Comparison of ENCODE assay signal across 8 mouse cellular contexts in the genomic region with DNA sequence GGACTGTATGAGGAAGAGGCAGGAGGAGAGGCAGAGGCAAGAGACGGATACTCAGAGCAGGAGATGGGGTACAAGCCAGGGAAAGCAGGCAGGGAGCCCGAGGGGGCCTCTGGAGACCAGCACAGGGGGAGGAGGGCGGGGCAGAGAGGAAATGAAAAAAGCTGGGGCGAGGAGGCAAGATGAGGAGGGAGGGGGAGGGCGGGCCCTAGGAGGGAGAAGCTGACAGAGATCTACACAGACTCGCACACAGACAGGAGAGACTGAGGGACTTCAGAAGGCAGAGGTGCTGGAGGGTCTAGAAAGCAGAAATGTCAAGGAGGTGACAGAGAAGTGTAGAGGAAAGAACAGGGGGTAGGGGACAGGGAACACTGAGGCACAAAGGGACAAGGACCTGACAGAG. TPM values are rescaled to one million over a fixed set of nuclear protein-coding genes. Genes with fewer than 3 reads are reported as not detected.
DNase-seq lines count a peak whose midpoint lies in the region; ATAC-seq lines count a peak whose summit lies in the region.

A gene (plus strand): TSS at position 210 of the 400 bp plus-strand sequence.

- peaks cover 30 to 52% of the 10 kb centered on the region in 2 experiments for H3K4me1 ChIP-seq in heart, embryonic 14.5 days (ENCODE audit: control insufficient read depth in 2 of 2, insufficient read depth in 2 of 2, low read length in 2 of 2)
- peaks cover 63% of the 10 kb centered on the region for H3K4me1 ChIP-seq in liver, embryonic 13.5 days (replicated peaks)

- WGBS in heart, embryonic 14.5 days = 19% methylated on average over 5 of the region's 6 CpGs
- WGBS in liver, embryonic 13.5 days (ENCODE audit: insufficient replicate concordance) = 5% methylated on average over 6 of the region's 6 CpGs

- 0 out of 2 replicates have a peak within 1 kb of the TSS, but pooled peaks have one; percentile 24 for H3K4me2 ChIP-seq in heart, embryonic 14.5 days (ENCODE audit: low read length)
- 0 out of 2 replicates have a peak within 1 kb of the TSS, but pooled peaks have one; percentile 8 for H3K4me2 ChIP-seq in liver, embryonic 13.5 days

- no peak within 1 kb of the TSS for H3K9ac ChIP-seq in heart, embryonic 14.5 days (ENCODE audit: low read length)
- H3K9ac ChIP-seq in liver, embryonic 13.5 days = no peak within 1 kb of the TSS

- no peaks in the 10 kb centered on the region for H3K36me3 ChIP-seq in heart, embryonic 14.5 days (ENCODE audit: control insufficient read depth, insufficient read depth, low read length)
- H3K36me3 ChIP-seq in liver, embryonic 13.5 days = no peaks in the 10 kb centered on the region

- no peak for ATAC-seq in heart, embryonic 14.5 days (ENCODE audit: insufficient number of reproducible peaks, insufficient read depth, low FRiP score, low read depth)
- no peak for ATAC-seq in liver, embryonic 13.5 days (ENCODE audit: low read depth)

- H3K4me3 ChIP-seq in heart, embryonic 14.5 days (ENCODE audit: control insufficient read depth in 1 of 2, insufficient read depth in 1 of 2, low read depth in 1 of 2, low read length in 2 of 2) = no peak within 1 kb of the TSS
- no peak within 1 kb of the TSS for H3K4me3 ChIP-seq in liver, embryonic 13.5 days (replicated peaks)

- H3K9me3 ChIP-seq in heart, embryonic 14.5 days (ENCODE audit: control insufficient read depth, low read length) = no peaks in the 10 kb centered on the region
- no peaks in the 10 kb centered on the region for H3K9me3 ChIP-seq in liver, embryonic 13.5 days (replicated peaks)

- peak; percentile 59 for DNase-seq in adrenal gland, postnatal 10 days
- DNase-seq in adrenal gland, postnatal 36 days = no peak
- DNase-seq in NIH3T3 (ENCODE audit: low read depth) = peak; percentile 88
- no peak for DNase-seq in liver, embryonic 13.5 days
- DNase-seq in right cerebral cortex, postnatal 4 days = no peak
- DNase-seq in retina, embryonic 14.5 days (ENCODE audit: low spot score) = no peak
- no peak for DNase-seq in layer of hippocampus, postnatal 10 days (ENCODE audit: low spot score in 2 of 2)

- no peak within 1 kb of the TSS for H3K27ac ChIP-seq in heart, embryonic 14.5 days (replicated peaks in 1 of 2; ENCODE audit: control insufficient read depth in 1 of 2, insufficient read depth in 1 of 2, low read depth in 2 of 2, low read length in 2 of 2)
- no peak within 1 kb of the TSS for H3K27ac ChIP-seq in liver, embryonic 13.5 days

- peaks cover 39% of the 10 kb centered on the region for H3K27me3 ChIP-seq in heart, embryonic 14.5 days (ENCODE audit: control insufficient read depth, insufficient read depth, low read length)
- H3K27me3 ChIP-seq in liver, embryonic 13.5 days = peaks cover 35% of the 10 kb centered on the region

RNA-seq across cellular contexts. Expression of the gene that starts here (rescaled TPM):
- 1 to 10 TPM; 1.2 to 2.0 TPM for total RNA-seq in adrenal gland, postnatal 10 days (2021)
- total RNA-seq in adrenal gland, postnatal 36 days (2021) = 1 to 10 TPM; 1.2 to 2.0 TPM
- polyA plus RNA-seq in heart, embryonic 14.5 days (2014; fragmentation: Nextera tagmentation; extraction: Ambion mirVana) = 0.38 and 0.57 TPM in 2 replicates
- polyA plus RNA-seq in liver, embryonic 13.5 days (2015; fragmentation: Nextera tagmentation; extraction: Ambion mirVana) = 1.0 and 1.5 TPM in 2 replicates
- total RNA-seq in layer of hippocampus, postnatal 10 days (2021) = not detected

Comparison
In these comparisons a context has a peak if more than half of its experiments do, and no peak if none do; other contexts are left out.
1. DNase-seq: peak in adrenal gland, postnatal 10 days (single experiment) and NIH3T3 (single experiment); none in adrenal gland, postnatal 36 days (0 of 2), liver, embryonic 13.5 days (single experiment), right cerebral cortex, postnatal 4 days (single experiment), retina, embryonic 14.5 days (single experiment) and layer of hippocampus, postnatal 10 days (0 of 2).